Mouse (Mus musculus) testis, adult 2 months (tissue): Measurements from ENCODE around the gene Flt3l.

Experiments
- CTCF ChIP-seq: fragments of 200-500 bp; IDR thresholded peaks from 2 replicates; pipeline ENCODE4 v1.5.1; 2012; ENCODE audit warnings: low read depth, mild to moderate bottlenecking, inconsistent platforms, low read length, moderate library complexity; ENCODE audit not compliant: control insufficient read depth, insufficient read depth, insufficient replicate concordance
- POLR2A ChIP-seq: fragments of 200-500 bp; IDR thresholded peaks from 2 replicates; pipeline ENCODE4 v1.6.1; 2012; ENCODE audit warnings: low read depth, mild to moderate bottlenecking, inconsistent platforms, low read length, moderate library complexity; ENCODE audit not compliant: control insufficient read depth

GRCm38 (mm10) chr7:45175929-45176328 lies 39.7 kb upstream of the Flt3l start:
- TF ChIP-seq CTCF (no peak), POLR2A (peak; percentile 65)
